Mouse (Mus musculus) neural tube, embryonic 15.5 days (tissue): ENCODE measurements around the gene Sertad1. TPM values are rescaled to one million over a fixed set of nuclear protein-coding genes. Genes with fewer than 3 reads are reported as not detected.

Experiments
- ATAC-seq: fragments of 200-750 bp; cut with Nextera tagmentation; 2 replicates; pipeline ENCODE4 v1.8.0; 2017; ENCODE audit warnings: mild to moderate bottlenecking, moderate TSS enrichment, moderate library complexity; ENCODE audit not compliant: low FRiP score
- H3K27ac ChIP-seq: fragments of 300-500 bp; sonication (generic); replicated peaks from 2 replicates; pipeline ENCODE4 v1.5.1; 2015; ENCODE audit warnings: mild to moderate bottlenecking, inconsistent platforms
- H3K27me3 ChIP-seq: fragments of 300-500 bp; sonication (generic); replicated peaks from 2 replicates; pipeline ENCODE4 v1.6.1; 2015; ENCODE audit warnings: inconsistent platforms
- H3K36me3 ChIP-seq: fragments of 300-500 bp; sonication (generic); 2 replicates; pipeline ENCODE4 v1.6.1; 2015; ENCODE audit warnings: inconsistent platforms
- H3K4me1 ChIP-seq: fragments of 300-500 bp; sonication (generic); 2 replicates; pipeline ENCODE4 v1.6.1; 2015; ENCODE audit warnings: inconsistent platforms
- H3K4me2 ChIP-seq: fragments of 300-500 bp; sonication (generic); 2 replicates; pipeline ENCODE4 v1.6.1; 2015; ENCODE audit warnings: inconsistent platforms, mild to moderate bottlenecking, moderate library complexity
- H3K4me3 ChIP-seq: fragments of 300-500 bp; sonication (generic); replicated peaks from 2 replicates; pipeline ENCODE4 v1.5.1; 2015; ENCODE audit warnings: mild to moderate bottlenecking, inconsistent platforms
- H3K9ac ChIP-seq: fragments of 300-500 bp; sonication (generic); replicated peaks from 2 replicates; pipeline ENCODE4 v1.6.1; 2015; ENCODE audit warnings: mild to moderate bottlenecking, inconsistent platforms
- H3K9me3 ChIP-seq: fragments of 300-500 bp; sonication (generic); replicated peaks from 2 replicates; pipeline ENCODE4 v1.6.1; 2016; ENCODE audit warnings: inconsistent platforms
- WGBS: fragments of 180-500 bp; shearing (Covaris S2); methylation state at CpG from one replicate; pipeline ENCODE4 v1.1.7; 2015; ENCODE audit warnings: mixed read lengths; 5-methylcytosine and 5-hydroxymethylcytosine counted together
- polyA plus RNA-seq: library from polyadenylated mRNA; unstranded; fragments of >200 nt; fragmentation: Nextera tagmentation; extraction: Ambion mirVana; gene quantifications from 2 replicates; pipeline ENCODE4 v1.2.1, GENCODE M21; 2015

The Sertad1 gene
- polyA plus RNA-seq, 1 experiment from 2014 or later, result 11.6 TPM

GRCm38 (mm10) chr7:27532480-27533050, 45.9 kb downstream of the Sertad1 start:
- H3K27me3 ChIP-seq, result no peaks in the 10 kb centered on the region

GRCm38 (mm10) chr7:27535386-27535785, 48.7 kb downstream of the Sertad1 start:
- Histone ChIP-seq H3K4me1 (no peaks in the 10 kb centered on the region), H3K36me3 (peaks cover 87% of the 10 kb centered on the region), H3K9ac (no peak overlapping the region), H3K4me2 (no peak overlapping the region), H3K27me3 (no peaks in the 10 kb centered on the region), H3K27ac (no peak overlapping the region), H3K4me3 (no peak overlapping the region), H3K9me3 (no peaks in the 10 kb centered on the region)
- WGBS, result 88% methylated on average over 2 of the region's 2 CpGs
- ATAC-seq, result no peak

More at GRCm38 (mm10) chr7:27532480-27533050, 45.9 kb downstream of the Sertad1 start:
- Histone ChIP-seq H3K4me3 (no peak overlapping the region), H3K27ac (no peak overlapping the region), H3K4me2 (no peak overlapping the region), H3K9me3 (no peaks in the 10 kb centered on the region), H3K9ac (no peak overlapping the region), H3K36me3 (peaks cover 81% of the 10 kb centered on the region), H3K4me1 (no peaks in the 10 kb centered on the region)
- ATAC-seq, result no peak
- WGBS, result 92% methylated on average over 9 of the region's 9 CpGs

GRCm38 (mm10) chr7:27536618-27537017, 49.9 kb downstream of the Sertad1 start:
- no peaks in the 10 kb centered on the region for H3K9me3 ChIP-seq
- no peak overlapping the region for H3K27ac ChIP-seq
- WGBS, result 91% methylated on average over 6 of the region's 6 CpGs
- no peak overlapping the region for H3K4me2 ChIP-seq
- no peak overlapping the region for H3K9ac ChIP-seq
- ATAC-seq, result no peak
- H3K4me3 ChIP-seq, result no peak overlapping the region
- peaks cover 79% of the 10 kb centered on the region for H3K36me3 ChIP-seq
- no peaks in the 10 kb centered on the region for H3K27me3 ChIP-seq
- peaks cover 8% of the 10 kb centered on the region for H3K4me1 ChIP-seq

- H3K36me3 ChIP-seq, result peaks cover 65% of the 10 kb centered on the region
- 80% methylated on average over 8 of the region's 8 CpGs for WGBS
Observed at GRCm38 (mm10) chr7:27537998-27538397, 51.3 kb downstream of the Sertad1 start.

GRCm38 (mm10) chr7:27538797-27539196, 52.1 kb downstream of the Sertad1 start:
- Histone ChIP-seq H3K4me2 (no peak overlapping the region), H3K9me3 (no peaks in the 10 kb centered on the region), H3K4me3 (no peak overlapping the region), H3K4me1 (peaks cover 20% of the 10 kb centered on the region), H3K27ac (no peak overlapping the region), H3K36me3 (peaks cover 57% of the 10 kb centered on the region), H3K27me3 (no peaks in the 10 kb centered on the region), H3K9ac (no peak overlapping the region)
- 91% methylated on average over 2 of the region's 2 CpGs for WGBS
- ATAC-seq, result no peak

More at GRCm38 (mm10) chr7:27537998-27538397, 51.3 kb downstream of the Sertad1 start:
- no peaks in the 10 kb centered on the region for H3K27me3 ChIP-seq
- no peak overlapping the region for H3K9ac ChIP-seq
- no peak overlapping the region for H3K4me3 ChIP-seq
- H3K27ac ChIP-seq, result no peak overlapping the region
- H3K4me1 ChIP-seq, result peaks cover 17% of the 10 kb centered on the region
- ATAC-seq, result no peak
- H3K9me3 ChIP-seq, result no peaks in the 10 kb centered on the region
- no peak overlapping the region for H3K4me2 ChIP-seq

Other genes starting within 250 kb of the Sertad1 start
- 47.7 and 60.7 TPM in 2 replicates for gene Numbl, start 228.5 kb upstream of the Sertad1 start, polyA plus RNA-seq
- 10.7 and 17.8 TPM in 2 replicates for gene Ltbp4, start 149.2 kb upstream of the Sertad1 start, polyA plus RNA-seq
- 28.9 and 33.4 TPM in 2 replicates for gene Shkbp1, start 130.9 kb upstream of the Sertad1 start, polyA plus RNA-seq
- not detected in 2 replicates for gene Gm20479, start 129.5 kb upstream of the Sertad1 start, polyA plus RNA-seq
- gene Sptbn4, start 39.2 kb upstream of the Sertad1 start, polyA plus RNA-seq, result 3.7 TPM in 2 replicates
- gene Blvrb, start 38.9 kb upstream of the Sertad1 start, polyA plus RNA-seq, result 24.5 and 26.1 TPM in 2 replicates
- gene Sertad3, start 13.1 kb upstream of the Sertad1 start, polyA plus RNA-seq, result 8.8 and 11.0 TPM in 2 replicates
- gene Prx, start 12.4 kb downstream of the Sertad1 start, polyA plus RNA-seq, result 2.0 and 2.4 TPM in 2 replicates
- gene Hipk4, start 36.4 kb downstream of the Sertad1 start, polyA plus RNA-seq, result 1.5 and 2.1 TPM in 2 replicates
- 187 and 191 TPM in 2 replicates for gene Pld3, start 66.3 kb downstream of the Sertad1 start, polyA plus RNA-seq
- 32.6 and 33.9 TPM in 2 replicates for gene 2310022A10Rik, start 66.3 kb downstream of the Sertad1 start, polyA plus RNA-seq
- gene Akt2, start 104.6 kb downstream of the Sertad1 start, polyA plus RNA-seq, result 52.0 and 59.7 TPM in 2 replicates
- gene Ttc9b, start 167.0 kb downstream of the Sertad1 start, polyA plus RNA-seq, result 78.0 and 99.5 TPM in 2 replicates
- gene Map3k10, start 187.7 kb downstream of the Sertad1 start, polyA plus RNA-seq, result 15.3 and 21.0 TPM in 2 replicates
- gene Zfp607b, start 202.4 kb downstream of the Sertad1 start, polyA plus RNA-seq, result 10.1 and 10.7 TPM in 2 replicates
- 81.5 and 89.4 TPM in 2 replicates for gene Zfp60, start 244.5 kb downstream of the Sertad1 start, polyA plus RNA-seq